Mouse (Mus musculus) ES-Bruce4 (cell line): ENCODE data around the gene Shroom1. TPM values are rescaled to one million over a fixed set of nuclear protein-coding genes. Genes with fewer than 3 reads are reported as not detected.

ENCODE experiments used
- H3K27ac ChIP-seq: 2 replicates; pipeline ENCODE4 v1.5.1; 2012; ENCODE audit warnings: low read length, inconsistent platforms; ENCODE audit not compliant: insufficient read depth
- H3K27me3 ChIP-seq: 2 replicates; pipeline ENCODE4 v1.6.1; 2012; ENCODE audit warnings: mild to moderate bottlenecking, low read length, inconsistent platforms; ENCODE audit not compliant: control insufficient read depth, poor library complexity, insufficient read depth, severe bottlenecking
- H3K36me3 ChIP-seq: 2 replicates; pipeline ENCODE4 v1.6.1; 2012; ENCODE audit warnings: inconsistent platforms, mild to moderate bottlenecking, low read length, moderate library complexity; ENCODE audit not compliant: control insufficient read depth, poor library complexity, insufficient read depth, severe bottlenecking
- H3K4me1 ChIP-seq: one replicate; pipeline ENCODE4 v1.8.1; 2011; ENCODE audit warnings: low read length; ENCODE audit not compliant: control insufficient read depth, insufficient read depth
- H3K4me3 ChIP-seq: 2 replicates; pipeline ENCODE4 v1.5.1; 2011; ENCODE audit warnings: low read depth, mild to moderate bottlenecking, low read length
- H3K9ac ChIP-seq: 2 replicates; pipeline ENCODE4 v1.6.1; 2012; ENCODE audit warnings: low read depth, mild to moderate bottlenecking, inconsistent platforms; ENCODE audit not compliant: poor library complexity, severe bottlenecking
- H3K9me3 ChIP-seq: replicated peaks from 2 replicates; pipeline ENCODE4 v1.6.1; 2012; ENCODE audit warnings: mild to moderate bottlenecking, low read length, inconsistent platforms; ENCODE audit not compliant: control insufficient read depth, poor library complexity, insufficient read depth, severe bottlenecking
- CTCF ChIP-seq: IDR thresholded peaks from one replicate; pipeline ENCODE4 v1.8.1; 2011; ENCODE audit warnings: low read depth, low read length
- EP300 ChIP-seq: IDR thresholded peaks from 2 replicates; pipeline ENCODE4 v1.6.1; 2011; ENCODE audit warnings: low read depth, low read length; ENCODE audit not compliant: insufficient read depth
- POLR2A ChIP-seq: IDR thresholded peaks from one replicate; pipeline ENCODE4 v1.8.1; 2011; ENCODE audit warnings: low read length; ENCODE audit not compliant: insufficient read depth
- polyA plus RNA-seq: library from polyadenylated mRNA; stranded (reverse); fragments of >200 nt; gene quantifications from 2 replicates; pipeline ENCODE4 v1.2.4, GENCODE M21; 2011; ENCODE audit warnings: low read depth; ENCODE audit not compliant: missing spikeins, insufficient read depth, insufficient read length

Shroom1 gene
- polyA plus RNA-seq, 1 experiment, result 0.39 TPM

GRCm38 (mm10) chr11:53451361-53451760 lies 5.6 kb upstream of the Shroom1 start:
- H3K4me1 ChIP-seq, result no peaks in the 10 kb centered on the region
- no peak overlapping the region for H3K4me3 ChIP-seq
- no peaks in the 10 kb centered on the region for H3K27me3 ChIP-seq
- TF ChIP-seq CTCF, result no peak
- TF ChIP-seq EP300, result no peak
- no peak for TF ChIP-seq POLR2A
- H3K9ac ChIP-seq, result no peak overlapping the region
- H3K27ac ChIP-seq, result no peak overlapping the region
- H3K9me3 ChIP-seq, result no peaks in the 10 kb centered on the region
- H3K36me3 ChIP-seq, result no peaks in the 10 kb centered on the region

- no peaks in the 10 kb centered on the region for H3K27me3 ChIP-seq
- no peak for TF ChIP-seq CTCF
- no peak for TF ChIP-seq POLR2A
- TF ChIP-seq EP300, result no peak
Measured at GRCm38 (mm10) chr11:53452396-53452795, 4.6 kb upstream of the Shroom1 start.

GRCm38 (mm10) chr11:53453031-53453430 lies 4.0 kb upstream of the Shroom1 start:
- no peaks in the 10 kb centered on the region for H3K27me3 ChIP-seq
- TF ChIP-seq CTCF (no peak), EP300 (no peak), POLR2A (no peak)

More at GRCm38 (mm10) chr11:53452396-53452795, 4.6 kb upstream of the Shroom1 start:
- no peak overlapping the region for H3K9ac ChIP-seq
- H3K9me3 ChIP-seq, result no peaks in the 10 kb centered on the region
- no peak overlapping the region for H3K27ac ChIP-seq
- H3K4me1 ChIP-seq, result no peaks in the 10 kb centered on the region
- no peak overlapping the region for H3K4me3 ChIP-seq
- H3K36me3 ChIP-seq, result no peaks in the 10 kb centered on the region

GRCm38 (mm10) chr11:53457372-53457954 lies 458 bp downstream of the Shroom1 start:
- Histone ChIP-seq H3K4me3 (peak overlapping the region; percentile 66), H3K27me3 (no peaks in the 10 kb centered on the region; the same call in 1 of the 2 replicates), H3K36me3 (no peaks in the 10 kb centered on the region), H3K9ac (peak overlapping the region; percentile 41), H3K4me1 (no peaks in the 10 kb centered on the region), H3K9me3 (no peaks in the 10 kb centered on the region), H3K27ac (no peak overlapping the region)
- no peak for TF ChIP-seq POLR2A
- peak; percentile 0 for TF ChIP-seq CTCF
- no peak for TF ChIP-seq EP300

More at GRCm38 (mm10) chr11:53453031-53453430, 4.0 kb upstream of the Shroom1 start:
- no peak overlapping the region for H3K9ac ChIP-seq
- H3K4me1 ChIP-seq, result no peaks in the 10 kb centered on the region
- H3K27ac ChIP-seq, result no peak overlapping the region
- no peak overlapping the region for H3K4me3 ChIP-seq
- no peaks in the 10 kb centered on the region for H3K9me3 ChIP-seq
- no peaks in the 10 kb centered on the region for H3K36me3 ChIP-seq

- no peaks in the 10 kb centered on the region for H3K36me3 ChIP-seq
- H3K4me1 ChIP-seq, result no peaks in the 10 kb centered on the region
- H3K9ac ChIP-seq, result no peak overlapping the region
- H3K27ac ChIP-seq, result no peak overlapping the region
- H3K4me3 ChIP-seq, result no peak overlapping the region
- H3K9me3 ChIP-seq, result no peaks in the 10 kb centered on the region
- peaks cover 2% of the 10 kb centered on the region; the same call in 1 of the 2 replicates for H3K27me3 ChIP-seq
- TF ChIP-seq CTCF (no peak), POLR2A (no peak), EP300 (no peak)
Measured at GRCm38 (mm10) chr11:53458996-53459395, 2.0 kb downstream of the Shroom1 start.

- Histone ChIP-seq H3K4me1 (no peaks in the 10 kb centered on the region), H3K9me3 (no peaks in the 10 kb centered on the region), H3K27ac (no peak overlapping the region), H3K9ac (no peak overlapping the region), H3K27me3 (peaks cover 4% of the 10 kb centered on the region), H3K36me3 (no peaks in the 10 kb centered on the region), H3K4me3 (no peak overlapping the region)
- TF ChIP-seq EP300 (no peak), CTCF (no peak), POLR2A (no peak)
Measured at GRCm38 (mm10) chr11:53460192-53460591, 3.2 kb downstream of the Shroom1 start.
